Mouse (Mus musculus) testis, adult 2 months (tissue): Measurements from ENCODE around the gene Padi6.

Experiments
- CTCF ChIP-seq: fragments of 200-500 bp; IDR thresholded peaks from 2 replicates; pipeline ENCODE4 v1.5.1; 2012; ENCODE audit warnings: low read depth, mild to moderate bottlenecking, inconsistent platforms, low read length, moderate library complexity; ENCODE audit not compliant: control insufficient read depth, insufficient read depth, insufficient replicate concordance
- POLR2A ChIP-seq: fragments of 200-500 bp; IDR thresholded peaks from 2 replicates; pipeline ENCODE4 v1.6.1; 2012; ENCODE audit warnings: low read depth, mild to moderate bottlenecking, inconsistent platforms, low read length, moderate library complexity; ENCODE audit not compliant: control insufficient read depth

- TF ChIP-seq CTCF (peak; percentile 83), POLR2A (no peak)
These were observed 20.7 kb upstream of the Padi6 start for GRCm38 (mm10) chr4:140763158-140763557.
